Mouse (Mus musculus) kidney, embryonic 14.5 days (tissue): ENCODE data around the gene Vhl. TPM values are rescaled to one million over a fixed set of nuclear protein-coding genes. Genes with fewer than 3 reads are reported as not detected.
A peak's percentile ranks its signal among the peaks of the same experiment; 100 is the strongest.

Source experiments
- ATAC-seq: fragments of 200-750 bp; cut with Nextera tagmentation; 2 replicates; pipeline ENCODE4 v1.8.0; 2017; ENCODE audit warnings: moderate number of reproducible peaks, mild to moderate bottlenecking, moderate TSS enrichment, moderate library complexity; ENCODE audit not compliant: low FRiP score, low TSS enrichment
- H3K27ac ChIP-seq: fragments of 300-500 bp; sonication (generic); 2 replicates; pipeline ENCODE4 v1.5.1; 2014; ENCODE audit warnings: low read depth, mild to moderate bottlenecking, low read length, moderate library complexity, mixed read lengths
- H3K27me3 ChIP-seq: fragments of 300-500 bp; sonication (generic); 2 replicates; pipeline ENCODE4 v1.6.1; 2014; ENCODE audit warnings: mild to moderate bottlenecking, low read length; ENCODE audit not compliant: control insufficient read depth, insufficient read depth
- H3K36me3 ChIP-seq: fragments of 300-500 bp; sonication (generic); 2 replicates; pipeline ENCODE4 v1.6.1; 2014; ENCODE audit warnings: low read length, mixed read lengths; ENCODE audit not compliant: control insufficient read depth, insufficient read depth
- H3K4me1 ChIP-seq: fragments of 300-500 bp; sonication (generic); 2 replicates; pipeline ENCODE4 v1.6.1; 2014; ENCODE audit warnings: low read length, mixed read lengths; ENCODE audit not compliant: control insufficient read depth, insufficient read depth
- H3K4me2 ChIP-seq: fragments of 300-500 bp; sonication (generic); replicated peaks from 2 replicates; pipeline ENCODE4 v1.6.1; 2014; ENCODE audit warnings: low read depth, mild to moderate bottlenecking, low read length
- H3K4me3 ChIP-seq: fragments of 300-500 bp; sonication (generic); 2 replicates; pipeline ENCODE4 v1.5.1; 2014; ENCODE audit warnings: mild to moderate bottlenecking, low read length
- H3K9ac ChIP-seq: fragments of 300-500 bp; sonication (generic); 2 replicates; pipeline ENCODE4 v1.6.1; 2014; ENCODE audit warnings: low read depth, mild to moderate bottlenecking, low read length, moderate library complexity
- H3K9me3 ChIP-seq: fragments of 300-500 bp; sonication (generic); 2 replicates; pipeline ENCODE4 v1.6.1; 2016; ENCODE audit warnings: low read length; ENCODE audit not compliant: control insufficient read depth
- WGBS: fragments of 180-500 bp; shearing (Covaris S2); extraction: QIAGEN DNeasy Blood & Tissue Kit; methylation state at CpG from one replicate; pipeline ENCODE4 v1.1.7; 2014; 5-methylcytosine and 5-hydroxymethylcytosine counted together
- polyA plus RNA-seq: library from polyadenylated mRNA; unstranded; fragments of >200 nt; fragmentation: Nextera tagmentation; extraction: Ambion mirVana; gene quantifications from 2 replicates; pipeline ENCODE4 v1.2.1, GENCODE M21; 2014

Vhl gene
- polyA plus RNA-seq, 1 experiment from 2014 or later = 40.7 TPM

DNA sequence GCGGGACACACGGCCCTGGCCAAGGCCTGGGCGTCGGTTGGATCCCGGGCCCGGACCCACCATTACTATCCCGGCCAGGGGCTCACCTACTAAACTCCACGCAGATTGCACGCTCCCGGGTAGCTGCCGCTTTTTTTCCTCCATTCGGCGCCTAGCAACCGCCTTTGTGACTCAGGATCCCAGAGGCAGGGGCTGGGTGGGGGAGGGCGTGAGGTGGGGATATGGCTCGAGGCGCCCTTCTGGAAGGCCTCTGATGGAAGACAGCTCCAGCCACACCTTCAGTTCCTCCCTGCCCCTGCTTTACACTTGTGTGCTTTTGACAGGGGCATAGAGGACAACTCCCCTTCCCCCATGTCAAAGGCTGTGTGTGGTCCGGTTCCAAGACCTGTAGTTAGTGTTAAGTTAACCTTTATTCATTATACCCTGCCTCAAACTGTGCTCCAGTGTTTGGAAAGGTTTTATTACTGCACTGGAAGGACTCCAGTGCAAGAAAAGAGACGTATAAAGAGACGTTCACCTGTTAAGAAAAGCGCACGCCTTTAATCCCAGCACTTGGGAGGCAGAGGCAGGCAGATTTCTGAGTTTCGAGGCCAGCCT lies 23.1 kb upstream of the Vhl start, which contains the start of gene Fancd2os:
Fancd2os (minus strand) TSS at position 173 of the 597 bp plus-strand sequence.
- WGBS = 50% methylated on average over 23 of the region's 23 CpGs
- Histone ChIP-seq H3K27me3 (no peaks in the 10 kb centered on the region), H3K27ac (no peak within 1 kb of the TSS), H3K36me3 (no peaks in the 10 kb centered on the region; the same call in 1 of the 2 replicates), H3K4me3 (no peak within 1 kb of the TSS; the same call in 1 of the 2 replicates), H3K9ac (no peak within 1 kb of the TSS), H3K4me1 (peaks cover 4% of the 10 kb centered on the region; the same call in 1 of the 2 replicates), H3K9me3 (no peaks in the 10 kb centered on the region), H3K4me2 (no peak within 1 kb of the TSS)
- no peak for ATAC-seq

GRCm38 (mm10) chr6:113602821-113603220 lies 20.9 kb upstream of the Vhl start:
- Histone ChIP-seq H3K4me2 (no peak overlapping the region), H3K9me3 (no peaks in the 10 kb centered on the region), H3K27me3 (no peaks in the 10 kb centered on the region), H3K36me3 (no peaks in the 10 kb centered on the region), H3K4me3 (no peak overlapping the region), H3K4me1 (peaks cover 8% of the 10 kb centered on the region; the same call in 1 of the 2 replicates), H3K9ac (no peak overlapping the region), H3K27ac (no peak overlapping the region)
- no peak for ATAC-seq
- 90% methylated on average over 6 of the region's 6 CpGs for WGBS

DNA sequence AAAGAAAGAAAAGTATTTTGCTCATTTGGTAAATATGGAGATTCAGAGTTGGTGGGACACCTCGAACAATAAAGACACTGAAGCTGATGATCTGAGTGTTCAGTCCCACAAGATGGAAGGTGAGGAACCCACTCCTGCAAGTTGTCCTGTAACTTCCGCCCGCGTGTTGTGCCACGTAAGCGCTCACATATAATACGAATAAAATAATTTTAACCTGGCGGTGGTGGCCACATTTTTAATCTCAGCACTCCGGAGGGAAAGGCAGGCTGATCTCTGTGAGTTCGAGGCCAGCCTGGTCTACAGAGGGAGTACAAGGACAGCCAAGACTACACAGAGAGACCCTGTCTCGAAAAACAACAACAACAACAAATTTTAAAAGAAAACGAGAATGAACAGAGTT lies 19.8 kb upstream of the Vhl start:
- Histone ChIP-seq H3K36me3 (no peaks in the 10 kb centered on the region; the same call in 1 of the 2 replicates), H3K27me3 (no peaks in the 10 kb centered on the region), H3K9me3 (no peaks in the 10 kb centered on the region), H3K4me3 (peak overlapping the region; percentile 82), H3K9ac (peak overlapping the region; percentile 86; the same call in 1 of the 2 replicates), H3K27ac (no peak overlapping the region), H3K4me2 (peak overlapping the region; percentile 56), H3K4me1 (peaks cover 8% of the 10 kb centered on the region; the same call in 1 of the 2 replicates)
- 55% methylated on average over 12 of the region's 12 CpGs for WGBS
- no peak for ATAC-seq

GRCm38 (mm10) chr6:113604432-113605223 lies 19.1 kb upstream of the Vhl start, which contains the start of gene Brk1:
Brk1 (plus strand) TSS chr6:113604772.
- under 1% methylated on average over 62 of the region's 65 CpGs for WGBS

DNA sequence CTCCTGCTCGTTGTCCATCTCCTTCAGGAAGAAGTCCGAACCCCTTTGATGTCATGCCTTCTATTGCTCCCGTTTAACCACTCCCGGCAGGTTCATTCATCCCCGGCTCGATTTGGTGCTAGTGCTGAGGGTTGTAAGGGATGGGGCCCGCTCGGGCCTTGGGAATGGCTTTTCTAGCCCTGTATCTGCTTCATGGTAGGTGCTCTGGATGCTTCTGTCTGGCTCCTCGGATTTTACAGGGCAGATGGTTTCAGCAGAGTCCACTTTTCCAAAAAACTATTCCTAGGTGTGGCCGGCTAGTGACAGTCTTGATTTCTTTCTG lies 18.6 kb upstream of the Vhl start:
- ATAC-seq = no peak

More at GRCm38 (mm10) chr6:113604432-113605223, 19.1 kb upstream of the Vhl start, which contains the start of gene Brk1:
- Histone ChIP-seq H3K4me2 (peak within 1 kb of the TSS; percentile 77), H3K36me3 (no peaks in the 10 kb centered on the region; the same call in 1 of the 2 replicates), H3K9ac (peak within 1 kb of the TSS; percentile 86), H3K27ac (peak within 1 kb of the TSS; percentile 80), H3K9me3 (no peaks in the 10 kb centered on the region), H3K4me1 (peaks cover 8% of the 10 kb centered on the region; the same call in 1 of the 2 replicates), H3K4me3 (peak within 1 kb of the TSS; percentile 82), H3K27me3 (no peaks in the 10 kb centered on the region)
- peak; percentile 93 for ATAC-seq

DNA sequence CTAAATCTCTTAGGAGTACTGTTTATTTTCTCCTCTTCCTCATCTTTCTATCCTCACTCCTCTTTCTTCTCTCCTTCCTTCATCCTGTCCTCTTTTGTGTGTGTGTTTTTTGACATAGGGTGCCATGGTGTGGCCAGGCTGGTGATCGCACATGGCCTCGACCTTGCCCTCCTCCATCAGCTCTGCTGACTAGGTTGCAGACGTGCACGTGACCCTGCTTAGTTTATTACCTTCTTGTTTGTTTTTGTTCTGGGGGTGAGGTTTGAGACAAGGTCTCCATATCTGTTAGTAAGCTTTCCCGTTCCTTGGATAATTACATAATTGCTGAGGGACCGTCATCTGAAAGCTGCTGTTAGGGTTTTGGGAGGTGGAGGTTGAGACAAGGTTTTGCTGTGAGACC lies 14.9 kb upstream of the Vhl start:
- H3K9me3 ChIP-seq = no peaks in the 10 kb centered on the region
- 64% methylated on average over 6 of the region's 6 CpGs for WGBS
- no peak overlapping the region for H3K4me2 ChIP-seq
- H3K36me3 ChIP-seq = peaks cover 17% of the 10 kb centered on the region
- no peak overlapping the region for H3K27ac ChIP-seq
- no peak for ATAC-seq
- no peak overlapping the region for H3K9ac ChIP-seq
- peaks cover 8% of the 10 kb centered on the region; the same call in 1 of the 2 replicates for H3K4me1 ChIP-seq
- no peaks in the 10 kb centered on the region for H3K27me3 ChIP-seq
- no peak overlapping the region for H3K4me3 ChIP-seq

More for the DNA sequence above, 18.6 kb upstream of the Vhl start:
- H3K36me3 ChIP-seq = peaks cover under 1% of the 10 kb centered on the region; the same call in 1 of the 2 replicates
- H3K9me3 ChIP-seq = no peaks in the 10 kb centered on the region
- H3K4me3 ChIP-seq = peak overlapping the region; percentile 82
- H3K4me1 ChIP-seq = peaks cover 8% of the 10 kb centered on the region; the same call in 1 of the 2 replicates
- peak overlapping the region; percentile 77 for H3K4me2 ChIP-seq
- peak overlapping the region; percentile 86 for H3K9ac ChIP-seq
- H3K27me3 ChIP-seq = no peaks in the 10 kb centered on the region
- peak overlapping the region; percentile 80 for H3K27ac ChIP-seq
- 2% methylated on average over 10 of the region's 10 CpGs for WGBS

- no peak for ATAC-seq
- no peaks in the 10 kb centered on the region for H3K27me3 ChIP-seq
- H3K9ac ChIP-seq = no peak overlapping the region
- H3K36me3 ChIP-seq = peaks cover 21% of the 10 kb centered on the region
- H3K4me3 ChIP-seq = no peak overlapping the region
- peaks cover 8% of the 10 kb centered on the region; the same call in 1 of the 2 replicates for H3K4me1 ChIP-seq
- H3K4me2 ChIP-seq = no peak overlapping the region
- H3K27ac ChIP-seq = no peak overlapping the region
- no peaks in the 10 kb centered on the region for H3K9me3 ChIP-seq
- 86% methylated on average over 7 of the region's 7 CpGs for WGBS
Observed at GRCm38 (mm10) chr6:113609293-113609692, 14.5 kb upstream of the Vhl start.

DNA sequence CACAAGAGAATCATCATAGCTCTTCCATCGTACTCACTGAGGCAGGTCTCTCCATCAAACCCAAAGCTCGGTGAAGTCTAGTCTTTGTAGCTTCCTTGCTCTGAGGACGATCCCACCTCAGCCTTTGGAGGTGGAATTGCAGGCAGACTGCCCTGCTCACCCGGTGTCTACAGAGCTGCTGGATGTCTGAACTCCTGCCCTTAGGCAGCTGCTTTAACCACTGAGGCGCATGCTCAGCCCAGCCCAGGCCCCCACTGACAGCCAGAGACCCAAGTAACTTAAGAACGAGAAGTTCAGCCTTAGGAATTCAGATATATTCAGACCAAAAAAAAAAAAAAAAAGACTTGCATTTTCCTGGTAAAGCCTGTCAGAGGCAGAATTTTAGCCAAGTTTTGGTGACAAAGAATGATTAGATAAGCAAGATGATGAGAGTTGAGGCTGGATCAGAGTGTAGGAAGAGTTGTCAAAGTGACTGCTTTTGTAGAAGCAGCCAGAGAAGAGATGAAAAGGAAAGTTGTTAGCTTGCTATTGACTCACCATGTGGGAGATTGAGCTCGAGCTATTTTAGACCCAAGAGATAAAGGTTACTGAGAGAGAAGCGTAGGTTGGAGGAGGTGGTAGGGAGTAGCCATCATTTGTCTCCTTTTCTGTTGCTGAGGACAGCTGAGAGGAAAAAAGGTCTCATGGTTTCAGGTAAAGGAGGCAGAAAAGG lies 11.3 kb upstream of the Vhl start:
- Histone ChIP-seq H3K9ac (no peak overlapping the region), H3K27me3 (no peaks in the 10 kb centered on the region), H3K4me3 (no peak overlapping the region), H3K27ac (no peak overlapping the region), H3K9me3 (no peaks in the 10 kb centered on the region), H3K4me2 (no peak overlapping the region), H3K4me1 (no peaks in the 10 kb centered on the region), H3K36me3 (peaks cover 51% of the 10 kb centered on the region)
- ATAC-seq = no peak
- 86% methylated on average over 8 of the region's 8 CpGs for WGBS
